Mouse (Mus musculus): Measurements from ENCODE around the gene Nop58.
"Not testable (repeated sequence)": the region's sequence is repeated elsewhere in the genome, so short reads cannot be mapped to it uniquely, and the experiment has no call there.

The Nop58 gene

DNA sequence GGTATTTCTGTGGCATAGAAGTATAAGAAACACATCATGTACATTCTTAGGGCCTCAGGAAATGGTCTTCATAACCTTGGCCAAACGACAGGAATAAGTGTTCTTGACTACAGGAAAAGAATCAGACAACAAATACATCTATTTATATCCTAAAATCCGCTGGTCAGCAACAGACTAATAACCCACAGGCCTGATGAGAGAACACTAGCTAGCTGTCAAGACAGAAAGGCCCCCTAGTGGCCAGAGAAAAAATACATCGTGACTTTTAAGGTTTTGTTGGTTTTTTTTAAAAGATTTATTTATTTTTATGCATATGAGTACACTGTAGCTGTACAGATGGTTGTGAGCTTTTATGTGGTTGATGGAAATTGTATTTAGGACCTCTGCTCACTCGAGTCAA, 35.1 kb downstream of the Nop58 start:
- DNase-seq (ENCODE audit: low spot score) = peak; percentile 29

DNA sequence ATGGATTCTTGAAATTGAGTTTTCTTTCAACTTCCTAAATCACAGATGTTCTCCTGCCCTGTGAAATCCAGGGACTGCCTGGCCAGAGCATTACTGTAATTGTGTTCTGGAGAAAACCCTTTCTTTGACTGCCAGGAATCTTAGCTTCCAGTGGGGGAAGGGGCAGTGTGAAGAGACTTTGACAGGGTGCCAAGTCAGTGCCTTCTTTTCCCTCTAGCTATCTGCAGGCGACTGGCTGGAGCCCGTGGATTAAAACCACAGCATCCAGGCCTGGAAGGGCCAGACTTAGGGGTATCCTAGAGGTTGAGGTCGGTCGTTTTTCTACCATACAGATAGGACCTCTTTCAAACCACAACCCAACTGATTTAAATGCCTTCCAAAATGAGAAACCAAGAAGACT, 40.9 kb downstream of the Nop58 start:
- no peak for DNase-seq (ENCODE audit: low spot score)

- no peak for DNase-seq (ENCODE audit: low spot score)
Observed at GRCm38 (mm10) chr1:59730106-59730505, 45.3 kb downstream of the Nop58 start.

DNA sequence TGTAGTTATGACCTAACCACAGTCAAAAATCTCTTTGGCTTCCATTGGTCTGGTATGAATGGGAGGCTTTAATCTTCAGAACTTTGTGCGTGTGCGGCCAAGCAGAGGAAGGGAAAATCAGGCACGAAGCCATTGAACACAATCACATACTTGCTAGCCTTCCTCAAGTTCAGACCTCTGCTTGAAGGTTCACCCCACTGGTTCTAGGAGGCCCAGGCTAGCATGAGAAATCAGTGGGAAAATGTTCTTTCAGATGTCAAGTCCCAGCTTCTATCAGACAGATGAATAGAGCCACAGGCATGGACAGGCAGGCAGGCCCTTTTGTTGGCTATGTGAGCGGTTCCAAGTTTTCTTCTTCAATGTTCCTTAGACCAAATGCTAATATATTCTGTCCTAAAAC, 46.0 kb downstream of the Nop58 start:
- no peak for DNase-seq (ENCODE audit: low spot score)

DNA sequence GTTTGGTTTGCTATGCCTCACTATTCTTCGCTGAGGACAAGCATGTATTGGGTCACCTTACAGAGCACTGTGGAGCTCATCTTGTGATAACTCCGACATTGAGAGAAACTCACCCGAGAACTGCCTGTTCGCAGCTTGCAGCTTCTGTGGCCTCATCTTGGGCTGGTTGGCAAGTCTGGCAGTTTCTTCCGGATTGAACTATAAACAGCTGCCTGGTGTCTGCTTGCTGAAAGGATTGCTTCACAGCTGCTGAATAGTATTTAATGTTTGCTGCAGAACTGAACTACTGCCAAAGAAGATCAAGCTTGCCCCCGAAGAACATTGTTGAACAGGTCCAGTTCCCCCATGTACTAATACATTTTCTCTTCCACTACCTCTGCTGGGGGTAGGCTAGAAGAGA, 49.3 kb downstream of the Nop58 start:
- DNase-seq (ENCODE audit: low spot score) = no peak

DNA sequence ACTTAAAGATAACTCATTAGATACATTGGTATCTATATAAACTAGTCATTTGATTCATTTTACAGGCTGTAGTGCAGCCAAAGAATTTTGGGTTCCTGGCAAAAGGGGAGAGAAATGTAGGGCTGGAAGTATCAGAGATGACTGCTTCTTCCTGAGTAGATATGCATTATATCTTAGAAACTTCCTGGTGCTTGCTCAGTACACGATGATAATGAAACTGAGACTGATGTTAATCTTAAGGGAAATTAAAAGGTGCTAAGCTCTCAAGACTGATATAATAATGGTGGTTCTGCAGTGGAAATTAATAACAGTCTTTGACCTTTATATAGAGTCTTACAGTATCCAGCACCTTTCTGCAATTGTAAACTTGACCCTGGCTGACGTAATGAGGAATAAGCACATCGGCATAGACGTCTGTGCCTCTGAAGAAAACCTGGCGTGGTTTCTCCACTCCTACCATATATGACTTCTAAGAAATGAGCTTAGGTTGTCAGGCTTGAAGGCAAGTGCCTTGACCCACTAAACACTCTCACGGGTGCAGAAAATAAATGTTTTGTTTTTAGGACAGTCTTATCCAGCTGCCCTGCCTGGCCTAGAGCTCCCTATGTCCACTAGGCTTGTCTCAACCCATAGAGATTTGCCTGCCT, 54.1 kb downstream of the Nop58 start:
- no peak for DNase-seq (ENCODE audit: low spot score)

DNA sequence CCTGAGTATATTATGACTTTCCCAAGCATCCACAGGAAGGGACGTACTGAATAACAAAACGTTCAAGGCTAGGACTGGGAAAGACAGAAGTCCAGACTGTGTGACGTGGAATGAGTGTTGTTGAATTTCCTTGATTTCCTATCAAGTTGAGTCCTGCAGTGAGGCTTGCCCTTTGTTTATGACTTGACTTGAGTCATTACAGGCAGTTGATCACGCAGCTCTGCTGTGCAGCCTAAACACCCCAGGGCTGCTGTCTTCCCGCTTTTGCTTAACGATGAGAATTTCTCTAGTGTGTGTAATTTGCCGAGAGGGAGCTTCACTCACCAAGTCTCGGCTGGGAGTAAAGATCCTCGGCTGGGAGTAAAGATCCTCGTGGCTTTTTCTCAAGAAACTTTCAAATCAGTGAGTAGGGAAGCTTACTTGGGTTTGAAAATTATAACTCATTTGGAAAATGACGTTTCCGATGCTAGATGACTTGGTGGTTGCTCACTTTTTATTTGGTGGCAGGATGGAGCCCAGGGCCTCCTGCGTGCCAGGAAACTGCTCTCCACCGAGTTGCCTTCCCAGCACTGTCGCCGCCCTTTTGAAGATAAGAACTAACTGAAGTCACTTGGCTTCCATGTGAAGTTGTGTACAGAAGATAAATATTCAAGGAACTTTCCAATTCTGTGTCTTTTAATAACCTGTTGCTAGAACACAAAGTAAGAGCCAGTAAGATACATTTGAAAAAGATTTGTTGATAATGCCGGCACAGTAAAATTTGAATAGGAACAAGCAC, 55.0 kb downstream of the Nop58 start:
- DNase-seq (ENCODE audit: low spot score) = no peak

DNA sequence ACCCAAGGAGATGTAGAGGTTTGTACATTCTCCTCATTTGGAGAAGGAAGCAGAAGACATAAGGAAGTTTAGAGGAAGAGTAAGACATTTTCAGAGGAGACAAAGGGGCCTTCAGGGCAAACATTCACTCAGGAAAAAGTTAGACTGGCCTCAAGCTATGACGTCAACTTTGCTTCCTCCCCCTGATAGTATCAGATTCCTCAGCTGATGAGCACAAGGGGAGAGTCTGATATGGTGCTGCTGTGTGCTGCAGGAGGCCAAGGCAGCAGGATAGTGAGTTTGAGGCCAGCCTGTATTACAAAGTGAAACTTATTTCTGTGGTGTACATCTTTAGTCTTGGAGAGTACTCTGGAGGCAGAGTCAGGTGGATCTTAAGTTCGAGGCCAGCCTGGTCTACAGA, 64.3 kb downstream of the Nop58 start:
- no peak for DNase-seq (ENCODE audit: low spot score)

GRCm38 (mm10) chr1:59749724-59750123, 65.0 kb downstream of the Nop58 start:
- DNase-seq (ENCODE audit: low spot score) = not testable (repeated sequence)

GRCm38 (mm10) chr1:59755298-59755697, 70.5 kb downstream of the Nop58 start:
- no peak for DNase-seq (ENCODE audit: low spot score)

DNA sequence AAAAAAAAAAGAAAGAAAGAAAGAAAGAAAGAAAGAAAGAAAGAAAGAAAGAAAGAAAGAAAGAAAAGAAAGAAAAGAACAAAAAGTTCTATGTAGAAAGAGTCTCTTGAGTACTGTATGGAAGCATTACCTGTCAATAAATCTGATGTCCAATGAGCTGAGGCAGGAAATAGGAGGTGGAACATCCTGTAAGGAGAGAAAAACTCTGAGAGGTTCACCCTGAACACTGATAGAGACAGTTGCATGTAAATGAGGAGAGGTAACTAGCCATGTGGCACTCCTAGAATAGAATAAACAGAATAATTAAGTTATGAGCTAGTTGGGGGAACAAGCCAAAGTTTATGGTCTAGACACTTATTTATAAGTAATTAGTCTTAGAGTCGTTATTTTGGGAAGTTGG, 73.6 kb downstream of the Nop58 start:
- no peak for DNase-seq (ENCODE audit: low spot score)

GRCm38 (mm10) chr1:59762208-59762607, 77.4 kb downstream of the Nop58 start:
- DNase-seq (ENCODE audit: low spot score) = peak; percentile 59

GRCm38 (mm10) chr1:59762651-59763163, 77.9 kb downstream of the Nop58 start:
- DNase-seq (ENCODE audit: low spot score) = no peak

DNA sequence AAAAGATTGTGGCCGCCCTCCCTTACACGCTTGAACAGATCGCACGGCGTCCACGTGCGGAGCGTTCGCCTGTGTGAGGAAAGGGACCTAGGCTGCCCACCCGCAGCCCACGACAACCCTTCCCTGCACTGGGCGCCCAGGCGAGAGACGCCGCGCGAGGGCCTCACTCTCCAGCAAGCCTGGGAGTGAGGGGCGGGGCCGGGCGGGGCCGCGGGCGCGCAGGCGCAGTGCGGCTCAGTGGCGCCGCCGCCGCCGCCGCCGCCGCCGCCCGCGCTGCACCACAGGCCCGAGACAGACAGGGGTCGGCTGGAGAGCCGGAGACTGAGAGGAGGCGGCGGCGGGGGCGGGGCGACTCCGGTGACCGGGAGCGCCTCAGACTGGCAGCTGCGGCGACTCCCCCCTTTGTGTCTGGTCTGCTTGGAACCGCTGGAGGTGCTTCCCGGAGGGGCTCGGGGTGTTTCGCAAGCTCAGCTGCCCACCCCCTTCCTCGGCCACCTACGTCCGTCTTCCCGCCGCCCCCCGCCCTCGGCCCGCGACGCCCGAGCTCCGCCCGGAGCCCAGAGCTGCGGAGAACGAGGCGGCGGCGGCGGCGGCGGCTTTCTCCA, 78.5 kb downstream of the Nop58 start, which contains the start of gene Bmpr2:
TSS of gene Bmpr2 (plus strand) at position 237 of the 605 bp plus-strand sequence.
- DNase-seq (ENCODE audit: low spot score) = peak; percentile 86

DNA sequence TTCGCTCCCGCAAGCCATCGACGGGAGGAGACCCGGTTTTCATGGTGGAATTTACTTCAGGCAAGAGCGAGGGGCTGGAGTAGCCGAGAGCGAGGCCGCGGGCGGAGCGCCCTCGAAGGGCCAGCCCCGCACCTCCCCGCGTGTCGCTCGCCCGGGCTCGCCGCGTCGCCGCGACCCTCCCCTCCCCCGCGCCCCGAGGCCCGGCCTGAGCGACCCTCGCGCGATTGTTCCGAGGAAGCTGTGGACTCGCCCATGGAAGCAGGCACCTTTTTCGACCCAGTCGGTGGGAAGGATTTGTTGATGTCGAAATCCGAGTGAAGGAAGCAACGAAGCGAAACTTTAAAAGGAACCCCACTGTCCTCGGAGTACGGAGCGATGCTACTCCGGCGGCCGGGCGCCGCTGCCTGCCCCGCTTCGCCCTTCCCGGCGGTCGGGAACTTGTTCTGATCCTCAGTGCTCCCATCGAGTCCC, 79.0 kb downstream of the Nop58 start:
- DNase-seq (ENCODE audit: low spot score) = peak; percentile 61

DNA sequence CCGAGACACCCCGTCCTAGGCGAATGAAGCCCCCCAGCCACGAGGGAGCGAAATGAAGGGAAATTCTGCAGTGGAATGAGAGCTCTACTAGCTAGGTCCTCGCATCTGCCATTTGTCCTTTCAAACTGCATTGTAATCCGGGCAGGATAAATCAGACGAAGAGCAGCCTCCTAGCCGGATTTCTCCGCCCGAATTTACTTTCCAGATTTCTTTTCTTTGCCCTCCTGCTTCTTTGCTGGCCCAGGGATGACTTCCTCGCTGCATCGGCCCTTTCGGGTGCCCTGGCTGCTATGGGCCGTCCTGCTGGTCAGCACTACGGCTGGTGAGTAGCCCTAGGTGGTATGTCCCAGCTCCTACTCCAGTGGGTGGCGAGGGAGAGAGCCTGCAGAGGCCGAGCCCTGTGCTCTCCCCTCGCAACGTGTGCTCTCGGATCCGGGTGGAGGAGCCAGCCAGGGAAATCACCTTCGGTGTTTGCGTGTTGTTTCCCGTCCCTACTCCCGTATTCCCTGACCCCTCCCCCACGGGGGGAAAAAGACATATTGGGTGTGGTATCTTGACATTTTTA, 79.7 kb downstream of the Nop58 start:
- DNase-seq (ENCODE audit: low spot score) = peak; percentile 65

DNA sequence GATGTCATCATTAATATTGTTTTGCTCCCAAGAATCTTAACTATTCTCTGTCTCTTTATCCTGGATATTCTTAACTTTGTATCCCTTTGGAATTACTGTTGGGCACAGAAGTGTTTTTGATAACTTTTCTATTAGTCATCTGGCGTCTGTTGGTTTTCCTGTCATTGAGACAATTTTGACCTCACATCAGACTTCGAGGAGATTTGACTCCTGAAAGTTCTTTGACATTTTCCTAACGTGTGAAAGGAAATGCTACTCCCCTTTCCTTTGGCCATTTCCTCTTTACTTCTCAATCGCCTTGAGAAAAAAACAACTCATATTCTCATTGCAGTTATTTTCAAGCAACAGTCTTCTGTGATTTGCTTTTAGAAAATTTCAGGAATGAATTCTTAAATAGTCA, 80.5 kb downstream of the Nop58 start:
- peak; percentile 11 for DNase-seq (ENCODE audit: low spot score)

DNA sequence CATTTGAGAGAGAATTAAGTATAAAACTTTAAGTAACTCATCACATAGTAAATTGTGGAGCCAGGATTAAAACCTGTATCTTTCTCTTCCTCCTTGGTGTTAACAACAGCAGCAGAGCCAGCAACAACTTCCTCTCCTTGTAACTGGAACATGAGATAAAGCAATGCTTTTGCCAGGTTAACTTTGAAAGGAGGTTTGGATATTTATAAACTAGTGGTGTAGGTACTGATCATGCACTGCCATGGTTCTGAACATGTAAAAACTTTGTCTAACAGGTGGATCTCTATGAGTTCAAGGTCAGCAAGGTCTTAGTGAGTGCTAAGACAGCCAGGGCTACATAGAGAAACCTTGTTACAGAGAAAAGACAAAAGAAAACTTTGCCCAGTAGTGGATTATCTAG, 81.9 kb downstream of the Nop58 start:
- no peak for DNase-seq (ENCODE audit: low spot score)

All from embryo, embryonic 10 days (tissue).